Mouse (Mus musculus) midbrain, postnatal 0 days (tissue): Measurements from ENCODE around the gene Rab3d. TPM values are rescaled to one million over a fixed set of nuclear protein-coding genes. Genes with fewer than 3 reads are reported as not detected.

Experiments used
- ATAC-seq: fragments of 200-750 bp; cut with Nextera tagmentation; 2 replicates; pipeline ENCODE4 v1.8.0; 2017; ENCODE audit warnings: moderate number of reproducible peaks, mild to moderate bottlenecking, moderate TSS enrichment, moderate library complexity; ENCODE audit not compliant: low FRiP score
- DNase-seq: peaks from one replicate; pipeline ENCODE4 v3.0.0-alpha.2; 2015; ENCODE audit warnings: low spot score
- H3K27ac ChIP-seq: fragments of 300-500 bp; sonication (generic); 2 replicates; pipeline ENCODE4 v1.5.1; 2014; ENCODE audit warnings: low read depth, mild to moderate bottlenecking, low read length, mixed read lengths
- H3K27me3 ChIP-seq: fragments of 300-500 bp; sonication (generic); 2 replicates; pipeline ENCODE4 v1.6.1; 2014; ENCODE audit warnings: low read length, control low read depth, mixed read lengths; ENCODE audit not compliant: insufficient read depth
- H3K36me3 ChIP-seq: fragments of 300-500 bp; sonication (generic); 2 replicates; pipeline ENCODE4 v1.6.1; 2014; ENCODE audit warnings: low read length, control low read depth, mixed read lengths; ENCODE audit not compliant: insufficient read depth
- H3K4me1 ChIP-seq: fragments of 300-500 bp; sonication (generic); 2 replicates; pipeline ENCODE4 v1.6.1; 2014; ENCODE audit warnings: mild to moderate bottlenecking, control low read depth, antibody characterized with exemption, low read length, mixed read lengths; ENCODE audit not compliant: insufficient read depth
- H3K4me2 ChIP-seq: fragments of 300-500 bp; sonication (generic); 2 replicates; pipeline ENCODE4 v1.6.1; 2014; ENCODE audit warnings: low read depth, mild to moderate bottlenecking, low read length, mixed read lengths; ENCODE audit not compliant: poor library complexity, severe bottlenecking
- H3K4me3 ChIP-seq: fragments of 300-500 bp; sonication (generic); 2 replicates; pipeline ENCODE4 v1.5.1; 2014; ENCODE audit warnings: low read depth, mild to moderate bottlenecking, low read length, moderate library complexity
- H3K9ac ChIP-seq: fragments of 300-500 bp; sonication (generic); replicated peaks from 2 replicates; pipeline ENCODE4 v1.6.1; 2014; ENCODE audit warnings: mild to moderate bottlenecking, low read length, moderate library complexity, mixed read lengths; ENCODE audit not compliant: poor library complexity, severe bottlenecking
- H3K9me3 ChIP-seq: fragments of 300-500 bp; sonication (generic); 2 replicates; pipeline ENCODE4 v1.6.1; 2016; ENCODE audit warnings: low read length, control low read depth
- CTCF ChIP-seq: IDR thresholded peaks from 2 replicates; pipeline ENCODE4 v1.5.1; 2016; ENCODE audit warnings: antibody characterized with exemption, mild to moderate bottlenecking
- WGBS: fragments of 180-500 bp; shearing (Covaris S2); extraction: QIAGEN DNeasy Blood & Tissue Kit; methylation state at CpG from one replicate; pipeline ENCODE4 v1.1.7; 2014; 5-methylcytosine and 5-hydroxymethylcytosine counted together
- polyA plus RNA-seq: library from polyadenylated mRNA; unstranded; fragments of >200 nt; fragmentation: Nextera tagmentation; extraction: Ambion mirVana; gene quantifications from 2 replicates; pipeline ENCODE4 v1.2.1, GENCODE M21; 2015
- total RNA-seq: library from RNA; depleted of rRNA; stranded (reverse); fragments of >200 nt; gene quantifications from 2 replicates; pipeline ENCODE4 v1.2.3, GENCODE M21; 2014

Rab3d gene
- total and polyA plus RNA-seq, 2 experiments from 2014 or later: 17.4 to 26.0 TPM

DNA sequence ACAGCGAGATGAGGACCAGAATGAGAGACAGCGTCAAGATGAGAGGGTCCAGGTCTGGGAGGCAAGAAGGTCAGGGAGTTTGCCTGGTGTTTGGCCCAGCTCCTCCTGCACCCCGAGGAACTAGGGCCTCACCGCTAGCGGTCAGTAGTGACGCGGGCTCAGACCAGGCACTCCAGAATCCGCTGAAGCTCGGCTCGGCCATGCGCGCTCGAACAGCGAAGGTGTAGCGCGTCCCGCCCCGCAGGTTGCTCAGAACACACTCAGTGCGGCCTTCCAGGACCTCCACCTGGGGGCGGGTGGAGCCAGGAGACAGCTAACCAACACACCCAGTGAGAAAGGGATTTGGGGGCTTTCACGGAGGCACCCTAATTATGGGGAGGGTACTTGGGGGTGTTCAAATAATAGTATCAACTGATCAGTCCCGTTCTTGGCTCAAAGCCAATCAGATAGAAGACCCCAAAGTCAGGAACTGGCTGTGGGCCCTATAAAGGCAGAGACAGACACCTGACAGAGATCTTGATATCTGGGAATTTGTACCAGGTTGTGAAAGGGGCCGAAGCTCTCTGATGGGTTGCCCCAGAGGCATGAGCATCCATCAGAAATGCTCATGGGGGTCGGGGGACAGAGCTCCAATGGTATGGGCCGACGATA lies 42.7 kb upstream of the Rab3d start:
- Histone ChIP-seq H3K36me3 (no peaks in the 10 kb centered on the region; the same call in 1 of the 2 replicates), H3K27me3 (peaks cover 23% of the 10 kb centered on the region), H3K27ac (no peak overlapping the region), H3K4me1 (peaks cover 19% of the 10 kb centered on the region; the same call in 1 of the 2 replicates), H3K4me3 (no peak overlapping the region), H3K4me2 (peak overlapping the region; percentile 10; the same call in 1 of the 2 replicates), H3K9me3 (no peaks in the 10 kb centered on the region), H3K9ac (no peak overlapping the region)
- DNase-seq (no peak), ATAC-seq (no peak)
- no peak; the same call in 1 of the 2 replicates for TF ChIP-seq CTCF
- 14% methylated on average over 26 of the region's 26 CpGs for WGBS

GRCm38 (mm10) chr9:21960135-21960534 lies 42.1 kb upstream of the Rab3d start:
- no peak for TF ChIP-seq CTCF
- DNase-seq (no peak), ATAC-seq (no peak)
- Histone ChIP-seq H3K9me3 (no peaks in the 10 kb centered on the region), H3K4me1 (peaks cover 19% of the 10 kb centered on the region; the same call in 1 of the 2 replicates), H3K9ac (no peak overlapping the region), H3K4me2 (no peak overlapping the region), H3K4me3 (no peak overlapping the region), H3K27me3 (peaks cover 23% of the 10 kb centered on the region), H3K27ac (no peak overlapping the region), H3K36me3 (no peaks in the 10 kb centered on the region; the same call in 1 of the 2 replicates)
- WGBS: 62% methylated on average over 9 of the region's 9 CpGs

DNA sequence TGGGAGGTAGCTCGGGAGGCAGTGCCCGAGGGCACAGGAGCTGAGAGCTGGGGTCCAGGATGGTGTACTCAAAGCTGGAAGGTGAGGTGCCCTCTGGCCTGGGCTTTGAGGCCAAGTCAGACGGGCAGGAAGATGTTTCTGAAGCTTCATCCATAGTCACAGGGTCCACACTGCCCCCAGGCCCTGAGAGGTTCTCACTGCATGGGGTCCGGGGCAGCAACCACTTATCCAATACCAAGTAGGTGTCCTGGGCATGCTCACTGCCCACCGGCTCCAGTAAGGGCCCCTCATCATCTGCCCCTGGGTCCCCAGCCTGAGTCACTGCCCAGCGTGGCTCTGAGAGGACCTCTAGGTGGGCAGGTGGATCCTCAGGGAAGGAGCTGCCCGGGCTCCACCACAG lies 41.3 kb upstream of the Rab3d start:
- Histone ChIP-seq H3K36me3 (no peaks in the 10 kb centered on the region; the same call in 1 of the 2 replicates), H3K9ac (no peak overlapping the region), H3K27ac (no peak overlapping the region), H3K27me3 (peaks cover 23% of the 10 kb centered on the region), H3K4me2 (no peak overlapping the region), H3K4me1 (peaks cover 19% of the 10 kb centered on the region; the same call in 1 of the 2 replicates), H3K4me3 (no peak overlapping the region), H3K9me3 (no peaks in the 10 kb centered on the region)
- no peak for DNase-seq
- ATAC-seq: no peak
- WGBS: 83% methylated on average over 7 of the region's 7 CpGs
- no peak for TF ChIP-seq CTCF

GRCm38 (mm10) chr9:21958372-21958771 lies 40.4 kb upstream of the Rab3d start:
- no peak overlapping the region for H3K27ac ChIP-seq
- H3K27me3 ChIP-seq: peaks cover 23% of the 10 kb centered on the region
- 87% methylated on average over 5 of the region's 5 CpGs for WGBS
- H3K36me3 ChIP-seq: no peaks in the 10 kb centered on the region; the same call in 1 of the 2 replicates
- H3K4me1 ChIP-seq: peaks cover 19% of the 10 kb centered on the region; the same call in 1 of the 2 replicates
- no peak overlapping the region for H3K4me2 ChIP-seq
- no peak for TF ChIP-seq CTCF
- ATAC-seq (no peak), DNase-seq (no peak)
- no peaks in the 10 kb centered on the region for H3K9me3 ChIP-seq
- no peak overlapping the region for H3K4me3 ChIP-seq
- H3K9ac ChIP-seq: no peak overlapping the region

GRCm38 (mm10) chr9:21955570-21956281 lies 37.7 kb upstream of the Rab3d start, which contains the start of gene Swsap1:
Gene Swsap1 (plus strand): TSS chr9:21955755.
- Histone ChIP-seq H3K27ac (peak within 1 kb of the TSS; percentile 92), H3K27me3 (peaks cover 4% of the 10 kb centered on the region), H3K9me3 (no peaks in the 10 kb centered on the region), H3K9ac (peak within 1 kb of the TSS; percentile 66), H3K4me1 (0 out of 2 replicates have a peak, but pooled peaks cover 6% of the 10 kb centered on the region), H3K36me3 (no peaks in the 10 kb centered on the region; the same call in 1 of the 2 replicates), H3K4me2 (peak within 1 kb of the TSS; percentile 61), H3K4me3 (peak within 1 kb of the TSS; percentile 57)
- peak; percentile 96 for ATAC-seq
- TF ChIP-seq CTCF: no peak; the same call in 1 of the 2 replicates
- DNase-seq: peak; percentile 99
- WGBS: under 1% methylated on average over 54 of the region's 54 CpGs

GRCm38 (mm10) chr9:21955225-21955569 lies 37.2 kb upstream of the Rab3d start:
- ATAC-seq (peak; percentile 41), DNase-seq (no peak)
- H3K4me3 ChIP-seq: peak overlapping the region; percentile 57
- 2% methylated on average over 18 of the region's 18 CpGs for WGBS
- no peaks in the 10 kb centered on the region for H3K27me3 ChIP-seq
- H3K4me2 ChIP-seq: peak overlapping the region; percentile 61
- no peak overlapping the region for H3K9ac ChIP-seq
- H3K9me3 ChIP-seq: no peaks in the 10 kb centered on the region
- peak; percentile 60 for TF ChIP-seq CTCF
- H3K36me3 ChIP-seq: no peaks in the 10 kb centered on the region; the same call in 1 of the 2 replicates
- 0 out of 2 replicates have a peak, but pooled peaks cover 6% of the 10 kb centered on the region for H3K4me1 ChIP-seq
- H3K27ac ChIP-seq: peak overlapping the region; percentile 92
